Mouse (Mus musculus) kidney, adult 2 months (tissue): ENCODE data around the gene B4galt1.

Source experiments
- CTCF ChIP-seq: fragments of 200-500 bp; conservative IDR thresholded peaks from 2 replicates; pipeline ENCODE4 v1.5.1; 2011; ENCODE audit warnings: low read depth, mild to moderate bottlenecking, control low read depth, low read length, moderate library complexity, mixed read lengths; ENCODE audit not compliant: insufficient read depth, insufficient read length
- POLR2A ChIP-seq: fragments of 200-500 bp; IDR thresholded peaks from one replicate; pipeline ENCODE4 v1.6.1; 2011; ENCODE audit warnings: low read depth, low read length, control low read depth

- no peak for TF ChIP-seq POLR2A
- TF ChIP-seq CTCF: no peak
These were observed 23.7 kb upstream of the B4galt1 start for GRCm38 (mm10) chr4:40877528-40877927.
